Mouse (Mus musculus) brain, embryonic 14.5 days (tissue): Measurements from ENCODE around the gene Vapa.

Experiments used
- CTCF ChIP-seq: fragments of 200-500 bp; IDR thresholded peaks from 2 replicates; pipeline ENCODE4 v1.5.1; 2012; ENCODE audit warnings: inconsistent platforms, mild to moderate bottlenecking, moderate library complexity, borderline replicate concordance; ENCODE audit not compliant: insufficient read depth, insufficient read length; ENCODE audit errors: extremely low read depth
- POLR2A ChIP-seq: fragments of 200-500 bp; IDR thresholded peaks from 2 replicates; pipeline ENCODE4 v1.6.1; 2012; ENCODE audit warnings: mild to moderate bottlenecking, inconsistent platforms, borderline replicate concordance; ENCODE audit not compliant: poor library complexity, insufficient read depth, insufficient read length, severe bottlenecking; ENCODE audit errors: extremely low read depth

GRCm38 (mm10) chr17:65607574-65608311, 5.6 kb downstream of the Vapa start:
- no peak for TF ChIP-seq POLR2A
- no peak for TF ChIP-seq CTCF
